Mouse (Mus musculus) frontal cortex, postnatal 25 days (tissue): ENCODE data around the gene Ang.

ENCODE experiments used
- DNase-seq, 2 experiments: peaks; one replicate each; pipeline ENCODE4 v3.0.0; 2022; ENCODE audit warnings: low spot score in 2 of 2

Gene Ang

DNA sequence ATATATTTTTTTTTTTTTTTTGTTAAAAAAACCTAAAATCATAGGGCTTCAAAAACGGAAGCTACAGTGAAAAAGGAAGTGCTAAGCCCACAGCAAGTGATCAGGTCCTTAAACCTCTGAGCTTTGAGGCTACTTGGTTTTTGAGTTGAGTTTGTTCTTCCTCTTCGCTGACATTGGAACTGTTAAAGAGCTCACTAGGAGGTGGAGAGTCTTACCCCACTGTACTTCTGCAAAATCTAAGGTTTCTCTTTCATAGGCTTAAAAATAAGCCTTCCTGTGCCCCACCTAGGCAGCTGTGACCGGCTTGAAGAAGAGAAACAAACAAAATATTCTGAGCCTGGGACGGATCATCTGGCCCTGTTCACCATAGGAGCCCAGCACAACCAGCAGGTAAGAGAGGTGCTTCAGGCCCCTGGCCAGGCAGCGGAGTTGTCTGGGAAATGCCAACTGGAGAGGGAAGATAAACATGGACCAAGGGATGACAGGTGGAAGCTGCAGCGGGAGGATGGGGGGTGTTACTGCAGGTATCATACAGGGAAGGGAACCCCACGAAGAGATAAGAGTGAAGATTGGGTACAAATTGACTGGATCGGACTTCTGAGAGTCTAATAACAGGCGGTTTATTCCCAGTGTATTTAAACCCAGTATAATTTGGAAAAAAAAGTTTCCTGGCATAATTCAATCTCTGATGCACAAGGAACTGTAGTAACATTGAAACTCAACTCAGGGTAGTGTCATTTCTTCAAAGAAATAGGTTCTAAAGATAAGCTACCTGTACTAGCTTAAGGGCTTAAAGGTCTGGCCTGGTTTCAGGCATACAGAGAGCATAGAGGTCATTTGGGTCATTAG is 38.0 kb downstream of the Ang start:
- no peak for DNase-seq

DNA sequence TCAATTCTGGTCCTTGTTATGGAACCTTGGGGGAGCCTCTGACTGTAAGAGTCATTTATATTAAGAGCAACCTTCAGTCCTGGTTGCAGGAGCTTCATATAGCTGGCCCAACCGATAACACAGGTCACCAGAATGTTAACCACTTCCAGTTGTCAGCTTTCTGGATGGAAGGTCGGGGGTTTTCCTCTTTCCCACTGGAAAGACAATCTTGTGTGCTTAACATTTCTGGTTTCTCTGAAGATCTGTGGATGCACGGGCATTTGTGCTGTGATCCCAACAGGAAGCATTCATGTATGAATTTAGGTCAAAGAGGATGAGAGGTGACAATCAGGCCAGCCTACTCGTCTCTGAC is 38.6 kb downstream of the Ang start:
- no peak for DNase-seq

DNA sequence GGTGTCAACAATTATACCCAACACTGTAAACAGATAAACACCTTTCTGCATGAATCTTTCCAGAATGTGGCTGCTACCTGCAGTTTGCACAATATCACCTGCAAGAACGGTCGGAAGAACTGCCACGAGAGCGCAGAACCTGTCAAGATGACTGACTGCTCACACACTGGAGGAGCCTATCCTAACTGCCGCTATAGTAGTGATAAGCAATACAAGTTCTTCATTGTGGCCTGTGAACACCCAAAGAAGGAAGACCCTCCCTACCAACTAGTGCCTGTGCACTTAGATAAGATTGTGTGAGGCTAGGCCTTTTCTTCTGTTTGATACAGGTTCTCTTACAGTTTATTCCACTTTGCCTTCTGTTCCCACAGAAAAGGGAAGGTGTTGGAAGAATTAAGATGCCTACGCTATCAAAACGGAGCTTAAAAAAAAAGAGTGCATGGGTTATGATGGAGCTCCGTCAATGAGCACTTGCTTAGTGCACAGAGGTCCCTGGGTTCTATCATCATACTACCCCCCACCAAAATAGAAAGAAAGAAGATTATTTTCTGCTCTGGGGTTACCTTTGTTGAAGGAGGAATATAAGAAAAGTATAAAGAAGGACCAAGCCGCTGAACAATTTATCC is 39.5 kb downstream of the Ang start:
- DNase-seq, result no peak

GRCm38 (mm10) chr14:51131086-51131815 is 40.3 kb downstream of the Ang start:
- no peak for DNase-seq

DNA sequence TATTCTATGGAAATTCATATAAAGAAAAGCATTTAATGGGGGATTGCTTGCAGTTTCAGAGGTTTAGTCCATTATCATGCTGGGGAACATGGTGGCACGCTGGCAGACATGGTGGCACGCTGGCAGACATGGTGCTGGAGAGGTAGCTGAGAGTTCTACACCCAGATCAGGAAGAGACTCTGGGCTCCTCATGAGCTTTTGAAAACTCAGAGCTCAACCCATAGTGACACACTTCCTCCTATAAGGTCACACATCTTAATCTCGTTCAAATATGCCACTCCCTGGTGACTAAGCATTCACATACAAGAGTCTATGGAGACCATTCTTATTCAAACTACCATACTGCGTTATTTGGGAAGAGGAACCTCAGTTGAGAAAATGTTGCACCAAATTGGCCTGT is 41.4 kb downstream of the Ang start:
- no peak for DNase-seq

- no peak for DNase-seq
These were observed 49.4 kb downstream of the Ang start for GRCm38 (mm10) chr14:51140342-51140741.

- no peak for DNase-seq
These were observed 51.2 kb downstream of the Ang start for GRCm38 (mm10) chr14:51142119-51142518.

GRCm38 (mm10) chr14:51142568-51142967 is 51.6 kb downstream of the Ang start:
- no peak for DNase-seq

DNA sequence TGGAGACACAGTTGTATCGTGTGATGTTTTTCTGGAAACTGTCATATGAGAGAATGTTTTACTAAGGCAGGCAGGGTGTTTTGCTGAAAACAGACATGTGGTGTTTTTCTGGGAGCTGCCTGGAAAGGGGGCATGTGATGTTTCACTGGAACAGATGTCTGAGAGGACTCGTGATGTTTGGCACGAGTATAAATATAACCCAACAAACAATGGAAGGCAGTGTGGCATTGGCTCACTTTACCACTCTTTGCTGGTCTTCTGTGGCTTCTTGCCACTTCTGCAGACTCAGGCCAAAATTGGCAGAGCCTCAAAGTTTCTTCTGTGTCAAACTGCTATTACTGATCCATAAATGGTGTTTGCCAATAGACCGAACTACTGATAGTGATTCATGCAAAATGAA is 52.3 kb downstream of the Ang start:
- no peak for DNase-seq

DNA sequence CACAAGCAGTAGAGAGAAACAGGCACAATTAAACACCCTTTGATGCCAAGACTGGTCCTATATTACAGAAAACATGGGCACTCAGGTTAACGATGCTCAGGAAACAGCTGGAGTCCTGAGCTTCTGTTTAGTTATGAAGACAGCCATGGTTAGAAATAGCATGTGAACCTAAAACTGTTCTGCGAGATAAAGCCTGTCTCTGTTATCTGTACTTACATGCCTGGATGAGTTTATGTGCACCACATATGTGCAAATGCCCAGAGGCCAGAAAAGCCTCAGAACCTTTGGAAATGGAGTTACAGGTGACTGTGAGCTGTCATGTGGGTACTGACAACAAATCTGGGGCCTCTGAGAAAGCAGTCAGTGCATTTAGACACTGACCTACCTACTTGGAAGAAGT is 53.0 kb downstream of the Ang start:
- no peak for DNase-seq

- no peak for DNase-seq
These were observed 53.5 kb downstream of the Ang start for GRCm38 (mm10) chr14:51144451-51144850.

DNA sequence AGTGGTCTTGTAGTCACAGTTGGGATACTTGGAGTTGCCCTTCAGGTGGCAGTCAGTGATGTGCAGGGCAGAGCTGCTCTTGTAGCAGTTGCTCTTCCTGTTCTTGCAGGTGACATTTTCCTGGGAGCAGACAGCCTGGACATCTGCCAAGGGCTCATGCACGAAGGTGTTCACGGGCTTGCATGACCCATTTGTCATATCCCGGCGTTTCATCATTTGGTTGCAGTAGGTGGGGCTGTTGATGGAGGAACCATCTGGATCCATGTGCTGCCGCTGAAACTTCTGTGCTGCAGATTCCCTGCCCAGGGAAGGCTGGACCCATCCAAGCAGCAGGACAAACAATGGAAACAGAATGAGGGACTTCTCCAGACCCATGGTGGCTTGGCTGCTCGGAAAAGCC is 54.6 kb downstream of the Ang start:
- no peak for DNase-seq

DNA sequence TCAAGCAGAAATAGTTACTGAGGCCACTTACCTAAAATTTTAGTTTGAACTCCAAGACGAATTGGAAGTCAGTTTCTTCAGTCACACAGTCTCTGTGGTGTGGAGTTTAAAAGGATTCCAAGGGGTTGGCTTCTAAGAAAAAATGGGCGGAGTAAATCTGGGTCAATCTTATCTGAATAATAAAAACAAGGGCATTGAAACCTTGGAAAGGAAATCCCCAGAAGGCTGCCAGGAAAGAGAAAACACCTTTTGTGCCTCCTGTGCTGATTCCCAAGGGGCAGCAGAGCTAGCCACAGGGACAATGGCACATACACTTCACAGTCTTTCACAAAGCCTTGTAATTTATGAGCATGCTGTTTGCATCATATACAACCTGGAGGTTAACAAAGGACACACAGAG is 55.7 kb downstream of the Ang start, which contains the start of gene Rnase1:
Rnase1 (minus strand) TSS at position 101 of the 400 bp plus-strand sequence.
- no peak for DNase-seq

GRCm38 (mm10) chr14:51148006-51148405 is 57.1 kb downstream of the Ang start:
- no peak for DNase-seq

- no peak for DNase-seq
These were observed 58.2 kb downstream of the Ang start for GRCm38 (mm10) chr14:51149164-51149563.

- DNase-seq, result no peak
These were observed 59.4 kb downstream of the Ang start for GRCm38 (mm10) chr14:51150206-51150831.
